Mouse (Mus musculus) forebrain, embryonic 13.5 days (tissue): Measurements from ENCODE around the gene Il24. TPM values are rescaled to one million over a fixed set of nuclear protein-coding genes. Genes with fewer than 3 reads are reported as not detected.

Source experiments
- ATAC-seq: fragments of 200-750 bp; cut with Nextera tagmentation; 2 replicates; pipeline ENCODE4 v1.8.0; 2017
- H3K27ac ChIP-seq: fragments of 300-500 bp; sonication (generic); 2 replicates; pipeline ENCODE4 v1.5.1; 2015; ENCODE audit warnings: inconsistent platforms, mild to moderate bottlenecking, moderate library complexity
- H3K27me3 ChIP-seq: fragments of 300-500 bp; sonication (generic); 2 replicates; pipeline ENCODE4 v1.6.1; 2015; ENCODE audit warnings: mild to moderate bottlenecking, inconsistent platforms
- H3K36me3 ChIP-seq: fragments of 300-500 bp; sonication (generic); 2 replicates; pipeline ENCODE4 v1.6.1; 2015; ENCODE audit warnings: mild to moderate bottlenecking, inconsistent platforms; ENCODE audit not compliant: poor library complexity, severe bottlenecking
- H3K4me1 ChIP-seq: fragments of 300-500 bp; sonication (generic); 2 replicates; pipeline ENCODE4 v1.6.1; 2015; ENCODE audit warnings: inconsistent platforms
- H3K4me2 ChIP-seq: fragments of 300-500 bp; sonication (generic); 2 replicates; pipeline ENCODE4 v1.6.1; 2015; ENCODE audit warnings: inconsistent platforms, mild to moderate bottlenecking, moderate library complexity
- H3K4me3 ChIP-seq: fragments of 300-500 bp; sonication (generic); 2 replicates; pipeline ENCODE4 v1.5.1; 2015; ENCODE audit warnings: mild to moderate bottlenecking, inconsistent platforms
- H3K9ac ChIP-seq: fragments of 300-500 bp; sonication (generic); 2 replicates; pipeline ENCODE4 v1.6.1; 2015; ENCODE audit warnings: mild to moderate bottlenecking, inconsistent platforms
- H3K9me3 ChIP-seq: fragments of 300-500 bp; sonication (generic); replicated peaks from 2 replicates; pipeline ENCODE4 v1.6.1; 2016; ENCODE audit warnings: inconsistent platforms
- WGBS: fragments of 180-500 bp; shearing (Covaris S2); methylation state at CpG from one replicate; pipeline ENCODE4 v1.1.7; 2015; 5-methylcytosine and 5-hydroxymethylcytosine counted together
- polyA plus RNA-seq: library from polyadenylated mRNA; unstranded; fragments of >200 nt; fragmentation: Nextera tagmentation; extraction: Ambion mirVana; gene quantifications from 2 replicates; pipeline ENCODE4 v1.2.1, GENCODE M21; 2015

Il24 gene
- polyA plus RNA-seq, 1 experiment from 2014 or later: not detected

DNA sequence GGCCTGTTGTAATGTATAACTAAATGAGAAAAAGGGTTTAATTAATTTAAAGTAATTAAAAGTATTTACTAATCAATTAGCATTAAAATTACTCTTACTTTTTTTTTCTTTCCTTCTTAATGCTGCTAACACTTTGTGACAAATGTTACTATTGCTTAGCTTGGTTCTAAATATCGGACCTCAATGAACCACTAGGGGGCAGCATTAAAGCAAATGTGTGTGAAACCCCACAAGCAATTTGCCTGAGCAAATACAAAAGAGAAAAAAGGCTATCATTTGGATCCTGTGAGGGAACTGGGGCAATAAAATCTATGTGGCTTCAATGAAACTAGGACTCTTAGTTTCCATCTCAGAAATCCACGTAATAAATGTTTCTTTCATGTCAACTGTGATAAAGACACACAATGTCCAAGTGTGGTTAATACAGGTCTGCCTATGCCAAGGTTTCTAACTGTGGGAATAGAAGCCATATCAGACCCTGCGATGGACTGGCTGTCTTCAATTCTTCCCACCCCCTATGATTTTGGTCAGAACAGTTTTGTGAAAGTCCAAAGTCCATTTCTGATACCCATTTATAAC lies 10.2 kb downstream of the Il24 start:
- no peak for ATAC-seq
- no peak overlapping the region for H3K4me3 ChIP-seq
- H3K27me3 ChIP-seq: peaks cover 28% of the 10 kb centered on the region
- no peaks in the 10 kb centered on the region for H3K36me3 ChIP-seq
- peaks cover 9% of the 10 kb centered on the region for H3K4me1 ChIP-seq
- WGBS: 27% methylated on average over 3 of the region's 3 CpGs
- H3K4me2 ChIP-seq: no peak overlapping the region
- H3K27ac ChIP-seq: no peak overlapping the region
- no peaks in the 10 kb centered on the region for H3K9me3 ChIP-seq
- H3K9ac ChIP-seq: no peak overlapping the region

GRCm38 (mm10) chr1:130875910-130876309 lies 11.3 kb downstream of the Il24 start:
- Histone ChIP-seq H3K27ac (no peak overlapping the region), H3K4me2 (no peak overlapping the region), H3K9ac (no peak overlapping the region), H3K4me3 (no peak overlapping the region), H3K27me3 (peaks cover 28% of the 10 kb centered on the region), H3K4me1 (peaks cover 9% of the 10 kb centered on the region), H3K36me3 (no peaks in the 10 kb centered on the region), H3K9me3 (no peaks in the 10 kb centered on the region)
- ATAC-seq: no peak
- WGBS: 71% methylated on average over 3 of the region's 3 CpGs

- WGBS: 35% methylated on average over 3 of the region's 3 CpGs
- no peaks in the 10 kb centered on the region for H3K9me3 ChIP-seq
- peak; percentile 34; the same call in 1 of the 2 replicates for ATAC-seq
- peaks cover 9% of the 10 kb centered on the region for H3K4me1 ChIP-seq
- no peak overlapping the region for H3K4me2 ChIP-seq
- H3K4me3 ChIP-seq: no peak overlapping the region
- no peak overlapping the region for H3K27ac ChIP-seq
- no peak overlapping the region for H3K9ac ChIP-seq
- H3K36me3 ChIP-seq: no peaks in the 10 kb centered on the region
- H3K27me3 ChIP-seq: peaks cover 28% of the 10 kb centered on the region
These were observed 12.1 kb downstream of the Il24 start for GRCm38 (mm10) chr1:130875139-130875538.

- Histone ChIP-seq H3K27me3 (peaks cover 8% of the 10 kb centered on the region), H3K27ac (no peak overlapping the region), H3K9ac (no peak overlapping the region), H3K4me3 (no peak overlapping the region), H3K4me2 (no peak overlapping the region), H3K36me3 (no peaks in the 10 kb centered on the region), H3K4me1 (peaks cover 2% of the 10 kb centered on the region; the same call in 1 of the 2 replicates), H3K9me3 (no peaks in the 10 kb centered on the region)
- WGBS: 94% methylated on average over 2 of the region's 2 CpGs
- ATAC-seq: no peak
These were observed 14.3 kb downstream of the Il24 start for GRCm38 (mm10) chr1:130872912-130873311.

DNA sequence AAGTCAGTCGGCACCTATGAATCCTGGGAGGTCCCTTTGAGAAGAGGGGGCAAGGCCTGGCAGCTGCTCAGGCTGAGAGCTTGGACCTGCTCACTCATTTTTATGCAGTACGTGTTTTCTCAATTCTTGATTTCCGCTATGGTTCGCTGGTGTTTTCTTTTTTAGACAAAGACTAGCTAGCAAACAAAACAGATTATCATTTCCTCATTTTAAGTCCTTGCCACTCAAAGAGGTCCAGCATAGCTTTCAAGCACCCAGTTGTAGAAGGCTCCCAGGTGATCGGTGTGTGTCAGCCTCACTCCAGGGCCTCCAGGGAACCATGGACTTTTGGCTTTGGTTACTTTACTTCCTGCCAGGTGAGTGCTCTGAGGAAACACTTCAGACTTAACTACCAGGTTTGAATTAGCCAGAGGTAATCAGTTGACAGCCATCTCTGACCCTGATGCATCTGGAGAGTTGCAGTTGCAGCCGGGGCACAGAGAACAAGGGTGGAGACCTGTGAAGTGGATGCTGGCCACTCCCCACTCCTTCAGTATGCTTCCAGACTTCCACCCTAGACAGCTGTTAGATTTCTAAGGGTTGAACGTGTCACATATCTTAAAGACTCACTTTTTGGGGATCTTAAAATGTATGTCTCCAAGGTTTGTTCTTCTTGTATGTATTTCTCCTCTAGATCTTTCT lies 21.6 kb downstream of the Il24 start, which contains the start of gene Fcmr:
Gene Fcmr (plus strand): TSS at position 129 of the 681 bp plus-strand sequence.
- H3K27ac ChIP-seq: no peak within 1 kb of the TSS
- ATAC-seq: no peak
- WGBS: 84% methylated on average over 7 of the region's 7 CpGs
- H3K9ac ChIP-seq: no peak within 1 kb of the TSS
- no peak within 1 kb of the TSS for H3K4me3 ChIP-seq
- no peaks in the 10 kb centered on the region for H3K4me1 ChIP-seq
- no peaks in the 10 kb centered on the region for H3K9me3 ChIP-seq
- no peak within 1 kb of the TSS for H3K4me2 ChIP-seq
- H3K27me3 ChIP-seq: no peaks in the 10 kb centered on the region
- no peaks in the 10 kb centered on the region for H3K36me3 ChIP-seq

DNA sequence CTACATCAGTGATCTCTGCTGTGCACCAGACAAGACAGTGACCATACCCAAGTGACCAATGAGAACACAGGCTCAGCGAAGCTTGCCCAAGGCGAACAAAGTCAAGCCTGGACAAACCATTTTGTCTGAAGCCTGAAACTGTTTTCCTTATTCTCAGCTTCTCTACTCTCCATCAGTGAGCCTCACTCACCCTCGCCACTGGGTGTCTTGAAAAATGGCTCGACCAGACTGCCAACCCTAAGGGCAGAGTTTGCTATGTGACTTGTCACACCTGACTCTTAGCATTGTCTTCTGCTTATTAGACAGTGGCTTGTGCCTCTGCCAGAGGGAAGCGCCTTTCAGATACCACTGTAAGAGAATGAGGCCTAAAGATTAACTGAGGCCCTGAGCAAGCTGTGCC lies 22.5 kb downstream of the Il24 start:
- no peaks in the 10 kb centered on the region for H3K36me3 ChIP-seq
- H3K9ac ChIP-seq: no peak overlapping the region
- H3K9me3 ChIP-seq: no peaks in the 10 kb centered on the region
- WGBS: 90% methylated on average over 5 of the region's 5 CpGs
- no peak overlapping the region for H3K4me2 ChIP-seq
- no peak overlapping the region for H3K4me3 ChIP-seq
- H3K4me1 ChIP-seq: no peaks in the 10 kb centered on the region
- H3K27me3 ChIP-seq: no peaks in the 10 kb centered on the region
- ATAC-seq: no peak
- H3K27ac ChIP-seq: no peak overlapping the region

GRCm38 (mm10) chr1:130864238-130864637 lies 23.0 kb downstream of the Il24 start:
- H3K9me3 ChIP-seq: no peaks in the 10 kb centered on the region
- H3K27ac ChIP-seq: no peak overlapping the region
- no peak for ATAC-seq
- H3K4me1 ChIP-seq: no peaks in the 10 kb centered on the region
- no peaks in the 10 kb centered on the region for H3K27me3 ChIP-seq
- WGBS: 89% methylated on average over 4 of the region's 4 CpGs
- H3K4me2 ChIP-seq: no peak overlapping the region
- H3K36me3 ChIP-seq: no peaks in the 10 kb centered on the region
- no peak overlapping the region for H3K9ac ChIP-seq
- no peak overlapping the region for H3K4me3 ChIP-seq

DNA sequence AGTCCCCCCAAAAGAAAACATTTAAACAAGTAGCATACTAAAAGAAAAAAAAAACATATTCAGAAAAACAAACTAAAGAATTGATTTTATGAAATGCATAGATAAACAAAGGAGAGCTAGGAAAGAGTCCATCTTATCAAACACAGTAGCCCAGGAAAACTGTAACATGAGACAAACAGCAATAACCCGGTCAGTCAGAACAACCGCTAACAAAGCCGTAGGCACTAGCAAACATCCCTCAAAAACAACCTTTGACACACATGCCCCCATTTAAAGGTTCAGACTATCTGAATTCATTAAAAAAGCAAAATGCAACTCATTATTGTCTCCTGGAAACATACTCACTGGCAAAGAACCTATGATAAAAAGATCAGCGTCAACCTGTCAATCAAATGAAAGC lies 29.8 kb downstream of the Il24 start:
- Histone ChIP-seq H3K9ac (no peak overlapping the region), H3K9me3 (no peaks in the 10 kb centered on the region), H3K4me3 (no peak overlapping the region), H3K36me3 (no peaks in the 10 kb centered on the region), H3K27ac (no peak overlapping the region), H3K4me1 (0 out of 2 replicates have a peak, but pooled peaks cover 3% of the 10 kb centered on the region), H3K27me3 (no peaks in the 10 kb centered on the region), H3K4me2 (no peak overlapping the region)
- 75% methylated on average over 4 of the region's 4 CpGs for WGBS
- no peak for ATAC-seq

DNA sequence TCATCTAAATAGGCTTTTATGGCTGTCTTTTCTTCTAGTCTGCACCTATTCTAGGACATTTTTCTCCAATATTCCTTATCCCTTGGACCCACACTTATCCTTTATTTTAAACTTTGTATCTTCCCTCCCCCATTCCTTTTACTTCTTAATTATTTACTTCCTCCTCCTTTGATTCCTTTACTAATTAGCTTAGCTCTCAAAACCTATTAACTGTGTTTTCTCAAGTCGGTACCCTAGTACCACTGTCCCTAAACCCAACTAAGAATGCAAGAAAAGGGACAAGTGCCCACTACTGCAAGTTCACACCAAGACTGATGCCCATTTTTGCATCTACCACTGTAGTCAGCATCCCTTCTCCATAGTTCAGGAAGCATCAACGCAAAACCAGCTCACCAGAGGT lies 31.5 kb downstream of the Il24 start:
- 84% methylated on average over 2 of the region's 2 CpGs for WGBS

GRCm38 (mm10) chr1:130854819-130855218 lies 32.4 kb downstream of the Il24 start:
- WGBS: 80% methylated on average over 9 of the region's 9 CpGs
- no peak overlapping the region for H3K4me3 ChIP-seq
- ATAC-seq: no peak
- 0 out of 2 replicates have a peak, but pooled peaks cover 3% of the 10 kb centered on the region for H3K4me1 ChIP-seq
- H3K9ac ChIP-seq: no peak overlapping the region
- no peak overlapping the region for H3K27ac ChIP-seq
- H3K9me3 ChIP-seq: no peaks in the 10 kb centered on the region
- H3K36me3 ChIP-seq: no peaks in the 10 kb centered on the region
- no peaks in the 10 kb centered on the region for H3K27me3 ChIP-seq
- no peak overlapping the region for H3K4me2 ChIP-seq

More for the DNA sequence above, 31.5 kb downstream of the Il24 start:
- Histone ChIP-seq H3K9me3 (no peaks in the 10 kb centered on the region), H3K9ac (no peak overlapping the region), H3K27ac (no peak overlapping the region), H3K4me3 (no peak overlapping the region), H3K4me1 (0 out of 2 replicates have a peak, but pooled peaks cover 3% of the 10 kb centered on the region), H3K27me3 (no peaks in the 10 kb centered on the region), H3K4me2 (no peak overlapping the region), H3K36me3 (no peaks in the 10 kb centered on the region)
- ATAC-seq: no peak

GRCm38 (mm10) chr1:130850405-130850804 lies 36.8 kb downstream of the Il24 start:
- Histone ChIP-seq H3K27me3 (no peaks in the 10 kb centered on the region), H3K9ac (no peak overlapping the region), H3K9me3 (no peaks in the 10 kb centered on the region), H3K4me2 (no peak overlapping the region), H3K4me1 (0 out of 2 replicates have a peak, but pooled peaks cover 3% of the 10 kb centered on the region), H3K4me3 (no peak overlapping the region), H3K27ac (no peak overlapping the region), H3K36me3 (no peaks in the 10 kb centered on the region)
- WGBS: 91% methylated on average over 5 of the region's 5 CpGs
- no peak for ATAC-seq

- 95% methylated on average over 10 of the region's 10 CpGs for WGBS
These were observed 37.6 kb downstream of the Il24 start for GRCm38 (mm10) chr1:130849530-130850214.

More at GRCm38 (mm10) chr1:130849530-130850214, 37.6 kb downstream of the Il24 start:
- Histone ChIP-seq H3K9me3 (no peaks in the 10 kb centered on the region), H3K27ac (no peak overlapping the region), H3K4me1 (0 out of 2 replicates have a peak, but pooled peaks cover 3% of the 10 kb centered on the region), H3K4me3 (no peak overlapping the region), H3K27me3 (no peaks in the 10 kb centered on the region), H3K9ac (no peak overlapping the region), H3K4me2 (no peak overlapping the region), H3K36me3 (no peaks in the 10 kb centered on the region)
- ATAC-seq: no peak
